Mouse (Mus musculus) ES-Bruce4 (cell line): ENCODE measurements around the gene Vinac1.

Source experiments
- CTCF ChIP-seq: IDR thresholded peaks from one replicate; pipeline ENCODE4 v1.8.1; 2011; ENCODE audit warnings: low read depth, low read length
- EP300 ChIP-seq: IDR thresholded peaks from 2 replicates; pipeline ENCODE4 v1.6.1; 2011; ENCODE audit warnings: low read depth, low read length; ENCODE audit not compliant: insufficient read depth
- POLR2A ChIP-seq: IDR thresholded peaks from one replicate; pipeline ENCODE4 v1.8.1; 2011; ENCODE audit warnings: low read length; ENCODE audit not compliant: insufficient read depth

DNA sequence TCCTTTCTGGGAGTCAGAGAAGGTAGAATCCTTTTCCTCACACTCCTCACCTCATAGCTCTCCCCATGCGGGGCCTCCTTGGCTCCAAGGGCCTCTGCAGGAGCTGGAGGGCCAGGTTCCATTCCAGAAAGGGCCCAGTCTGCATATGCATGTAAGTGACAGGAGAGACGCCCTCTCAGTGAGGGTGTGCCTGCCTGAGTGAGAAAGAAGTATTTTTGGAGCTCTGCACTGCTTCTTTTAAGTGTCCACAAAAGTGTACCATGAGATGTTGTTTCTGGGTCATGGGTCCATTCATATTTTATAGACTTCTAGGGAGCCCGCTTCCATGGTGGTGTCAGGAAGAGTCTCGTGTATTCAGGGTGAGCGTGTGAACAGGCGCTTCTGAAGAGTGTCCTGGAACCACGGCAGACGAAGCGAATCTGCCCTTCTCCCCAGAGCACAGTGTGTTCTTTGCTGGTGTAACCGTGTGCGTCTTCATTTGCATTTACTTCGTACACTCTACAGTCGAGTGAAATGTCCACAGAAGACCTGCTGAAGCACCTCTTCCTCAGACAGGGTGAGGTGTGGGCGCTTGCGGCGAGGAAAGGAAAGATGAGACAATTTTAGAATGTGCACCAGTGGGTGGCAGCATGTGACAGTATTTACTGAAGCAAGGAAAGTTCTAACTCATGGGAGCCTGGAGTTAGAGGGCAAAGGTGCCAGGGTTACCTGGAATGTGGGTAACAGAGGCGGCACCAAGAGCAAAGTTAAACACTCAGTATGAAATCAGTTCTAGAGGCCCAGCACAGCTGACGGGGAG, 46.2 kb upstream of the Vinac1 start:
- TF ChIP-seq POLR2A (no peak), CTCF (no peak), EP300 (no peak)
